Mouse (Mus musculus): ENCODE measurements around the gene 2900011O08Rik.

DNA sequence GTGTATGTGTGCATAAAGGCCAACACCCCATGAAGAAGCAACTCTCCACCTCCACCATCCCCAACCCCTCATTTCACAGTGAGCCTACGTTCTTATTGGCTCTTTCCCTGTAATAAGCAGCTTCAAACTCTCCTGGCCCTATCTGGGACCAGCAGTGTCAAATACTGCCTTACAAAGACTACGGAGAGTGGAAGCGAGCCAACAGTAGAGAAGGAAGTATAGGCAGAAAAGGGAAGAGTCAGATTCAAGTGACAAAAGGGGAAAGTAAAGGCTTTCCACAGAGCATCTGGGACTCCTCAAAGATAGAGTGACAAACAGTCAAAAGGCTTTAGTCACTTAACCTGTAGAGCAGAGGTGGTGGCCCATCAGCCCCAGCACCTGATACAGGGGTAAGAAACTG, 126.3 kb downstream of the 2900011O08Rik start:
- no peak for TF ChIP-seq CTCF (IDR thresholded peaks at IDR 0.05; ENCODE audit: borderline replicate concordance, control insufficient read depth, extremely low read depth, insufficient read depth, low read length, poor library complexity)
- no peak for TF ChIP-seq POLR2A (IDR thresholded peaks at IDR 0.05; ENCODE audit: control insufficient read depth, extremely low read depth, insufficient read depth, low read length, poor library complexity)
